Mouse (Mus musculus) lung, postnatal 36 days (tissue): ENCODE results near the gene Btnl6.
"Not testable (repeated sequence)": the region's sequence is repeated elsewhere in the genome, so short reads cannot be mapped to it uniquely, and the experiment has no call there.

Source experiments
- DNase-seq: peaks from one replicate; pipeline ENCODE4 v3.0.0; 2022; ENCODE audit warnings: mixed read lengths

Gene Btnl6

GRCm38 (mm10) chr17:34517252-34517651 is at the start of gene Btnl6:
TSS of gene Btnl6 (minus strand) at chr17:34517352.
- DNase-seq = no peak

GRCm38 (mm10) chr17:34564796-34565195 is 47.6 kb upstream of the Btnl6 start:
- DNase-seq = peak; percentile 81

GRCm38 (mm10) chr17:34564003-34564421 is 46.9 kb upstream of the Btnl6 start, which contains the start of gene Notch4:
TSS of gene Notch4 (plus strand) at chr17:34564268.
- peak; percentile 88 for DNase-seq

DNA sequence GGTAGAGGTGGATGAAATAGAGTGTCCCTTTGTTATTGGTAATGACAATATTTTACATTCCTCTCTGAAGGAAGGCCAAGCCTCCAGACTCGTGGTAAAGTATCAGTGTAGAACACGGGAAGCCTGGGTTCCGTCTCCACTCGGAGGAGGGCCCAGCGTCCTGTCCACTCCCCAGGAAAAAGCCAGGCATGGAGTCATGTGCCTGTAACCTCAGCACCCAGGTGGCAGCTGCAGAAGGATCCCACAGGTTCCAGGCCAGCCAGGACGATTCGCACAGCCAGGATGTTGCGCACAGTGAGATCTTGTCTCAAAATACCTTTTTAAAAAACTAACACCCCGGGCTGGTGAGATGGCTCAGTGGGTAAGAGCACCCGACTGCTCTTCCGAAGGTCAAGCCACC is 46.2 kb upstream of the Btnl6 start:
- no peak for DNase-seq

- no peak for DNase-seq
Measured at GRCm38 (mm10) chr17:34562595-34562994, 45.4 kb upstream of the Btnl6 start.

- peak; percentile 35 for DNase-seq
Measured at GRCm38 (mm10) chr17:34561200-34561599, 44.0 kb upstream of the Btnl6 start.

- no peak for DNase-seq
Measured at GRCm38 (mm10) chr17:34560438-34560837, 43.3 kb upstream of the Btnl6 start.

DNA sequence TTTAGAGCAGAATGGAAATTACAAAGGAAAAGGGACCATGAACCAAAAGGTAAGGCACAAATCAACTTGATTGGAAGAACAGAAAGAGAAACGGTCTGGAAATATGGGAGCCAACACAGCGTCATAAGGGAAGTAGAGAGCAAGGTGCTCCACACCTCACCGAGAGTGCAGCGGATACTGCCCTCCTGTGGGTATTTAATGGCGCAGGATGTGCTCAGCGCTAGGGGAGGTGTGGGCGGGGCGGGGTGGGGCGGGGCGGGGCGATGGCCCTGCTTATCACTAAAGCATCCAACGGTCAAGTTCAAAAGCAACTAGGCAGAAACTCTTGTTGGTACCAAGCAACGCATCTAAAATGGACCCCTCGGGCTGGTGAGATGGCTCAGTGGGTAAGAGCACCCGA is 42.7 kb upstream of the Btnl6 start:
- DNase-seq = no peak

DNA sequence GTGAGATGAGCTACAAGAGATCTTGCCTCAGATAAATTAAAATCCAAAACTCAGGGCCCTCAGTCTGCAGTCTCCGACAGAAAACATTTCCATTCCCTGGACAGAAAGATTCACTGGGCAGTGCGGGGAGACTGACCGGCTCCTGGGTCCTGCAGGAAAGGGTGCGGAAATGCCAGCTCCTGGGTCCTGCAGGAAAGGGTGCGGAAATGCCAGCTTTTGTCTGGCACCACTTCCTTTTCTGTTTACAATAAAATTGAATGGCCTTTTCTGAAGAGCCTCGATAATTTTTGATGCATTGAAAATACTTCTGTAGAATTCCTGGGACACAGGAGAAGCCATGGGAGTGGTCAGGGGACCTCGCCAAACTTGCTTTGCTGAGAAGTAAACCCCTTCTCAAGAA is 42.0 kb upstream of the Btnl6 start:
- DNase-seq = peak; percentile 44

DNA sequence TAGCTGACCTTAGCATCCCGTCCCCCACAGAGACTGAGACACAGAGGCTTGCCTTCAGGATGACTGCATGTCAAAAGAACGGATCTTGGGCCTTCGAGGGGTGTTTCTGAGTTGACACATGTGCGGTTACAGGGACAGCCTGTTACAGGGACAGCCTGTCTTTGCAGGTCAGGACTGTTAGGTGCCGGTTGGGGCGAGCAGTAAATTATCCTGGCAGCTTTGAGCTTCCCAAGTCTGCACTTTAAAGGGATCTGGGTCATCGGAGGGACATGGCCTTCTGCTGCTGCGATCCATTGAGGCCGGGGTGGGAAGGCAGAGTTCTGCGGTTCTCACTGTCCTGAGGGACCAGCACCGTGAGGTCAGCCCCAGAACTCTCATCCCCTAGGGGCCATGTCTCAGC is 40.3 kb upstream of the Btnl6 start:
- DNase-seq = no peak

- DNase-seq = no peak
Measured at GRCm38 (mm10) chr17:34556406-34556805, 39.3 kb upstream of the Btnl6 start.

DNA sequence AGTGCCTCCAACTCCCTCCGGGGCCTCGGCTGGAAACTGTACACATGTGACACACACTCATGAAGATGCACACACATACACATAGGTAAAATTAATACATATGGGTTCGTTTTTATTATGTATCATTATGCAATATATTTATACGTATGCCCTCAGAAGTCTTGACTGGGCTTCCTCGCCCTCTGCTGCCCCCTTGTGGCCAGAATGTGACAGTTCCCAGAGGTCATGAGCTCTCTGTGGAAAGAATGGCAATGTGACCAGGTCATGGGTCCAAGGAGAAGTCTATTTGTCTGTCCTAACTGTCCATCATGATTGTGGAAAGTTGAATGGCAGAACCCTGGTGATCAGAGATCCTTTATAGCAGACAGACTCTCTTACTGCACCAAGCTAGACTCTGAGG is 38.3 kb upstream of the Btnl6 start:
- DNase-seq = peak; percentile 93

DNA sequence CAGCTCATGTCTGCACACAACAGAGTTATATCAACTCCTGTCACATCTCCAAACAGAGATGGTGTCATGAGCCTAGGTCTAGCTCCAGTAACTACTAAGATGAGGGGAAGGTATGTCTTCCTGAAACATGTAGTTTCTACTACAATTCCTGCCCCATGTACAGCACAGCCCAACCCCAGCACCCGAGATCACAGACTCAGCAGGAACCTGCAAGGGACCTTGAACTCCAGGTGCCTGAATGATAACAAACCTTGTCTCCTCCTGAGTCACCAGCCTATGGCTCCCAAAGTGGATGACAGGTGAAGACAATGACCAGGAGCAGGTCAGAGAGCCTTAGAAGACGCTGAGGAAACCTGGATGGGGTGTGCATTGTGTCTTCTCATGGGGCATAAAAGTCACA is 32.7 kb upstream of the Btnl6 start:
- no peak for DNase-seq

- DNase-seq = no peak
Measured at GRCm38 (mm10) chr17:34549156-34549555, 32.0 kb upstream of the Btnl6 start.

GRCm38 (mm10) chr17:34547601-34548000 is 30.4 kb upstream of the Btnl6 start:
- DNase-seq = no peak

DNA sequence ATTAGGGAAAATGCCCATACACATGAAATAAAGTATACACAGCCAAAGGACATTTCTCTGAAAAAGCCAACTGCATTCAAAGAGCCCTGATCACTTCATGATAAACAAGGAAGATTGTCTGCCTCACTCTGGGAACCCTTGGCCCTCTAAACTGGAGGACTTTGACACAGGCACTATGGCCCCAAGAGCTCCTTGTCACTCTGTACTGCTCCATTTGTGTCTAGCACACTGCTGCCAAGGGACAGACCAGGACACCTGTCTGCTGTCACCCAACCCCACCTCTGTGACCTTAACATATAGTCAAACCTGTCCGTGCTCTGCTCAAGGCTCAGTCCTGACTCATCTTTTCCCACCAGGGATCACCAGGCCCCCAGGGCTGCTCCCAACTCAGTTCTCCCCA is 29.6 kb upstream of the Btnl6 start:
- no peak for DNase-seq

DNA sequence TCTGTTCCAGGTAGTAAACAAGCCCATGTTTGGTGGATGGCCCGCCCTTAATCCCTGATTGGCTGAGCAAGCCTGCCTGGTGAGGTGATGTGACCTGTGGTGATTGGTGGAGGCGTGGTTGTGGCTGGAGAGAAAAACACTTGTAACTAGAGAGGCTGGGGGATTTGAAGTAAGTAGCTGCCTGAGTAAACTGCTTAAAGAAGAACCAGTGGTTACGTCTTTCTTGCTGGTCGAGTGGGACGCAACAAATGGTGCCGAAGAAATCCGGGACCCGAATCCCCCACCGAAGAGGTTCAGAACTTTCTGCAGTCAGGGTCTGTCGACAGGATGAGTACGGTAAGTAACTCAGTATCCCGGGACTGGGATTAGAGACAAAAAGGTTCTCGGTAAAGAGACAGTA is 26.4 kb upstream of the Btnl6 start:
- DNase-seq = not testable (repeated sequence)

DNA sequence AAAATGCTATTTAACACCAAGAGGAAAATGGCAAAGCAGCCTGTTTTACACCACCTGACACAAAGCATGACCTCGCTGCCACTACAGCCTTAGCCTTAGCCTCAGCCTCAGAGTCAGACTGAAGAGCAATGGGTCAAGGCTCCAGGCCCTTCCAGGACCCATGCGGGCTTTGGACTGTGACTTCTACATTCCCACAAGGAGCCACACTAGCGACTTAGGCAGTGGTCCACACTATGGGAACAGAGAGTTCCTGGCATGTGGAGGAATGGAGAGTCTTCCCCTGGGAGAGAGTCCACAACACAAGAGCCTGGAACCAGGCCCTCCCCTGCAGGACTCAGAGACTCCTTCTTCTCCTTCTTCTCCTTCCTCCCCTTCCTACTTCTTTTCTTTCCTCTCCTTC is 15.5 kb upstream of the Btnl6 start:
- DNase-seq = no peak

DNA sequence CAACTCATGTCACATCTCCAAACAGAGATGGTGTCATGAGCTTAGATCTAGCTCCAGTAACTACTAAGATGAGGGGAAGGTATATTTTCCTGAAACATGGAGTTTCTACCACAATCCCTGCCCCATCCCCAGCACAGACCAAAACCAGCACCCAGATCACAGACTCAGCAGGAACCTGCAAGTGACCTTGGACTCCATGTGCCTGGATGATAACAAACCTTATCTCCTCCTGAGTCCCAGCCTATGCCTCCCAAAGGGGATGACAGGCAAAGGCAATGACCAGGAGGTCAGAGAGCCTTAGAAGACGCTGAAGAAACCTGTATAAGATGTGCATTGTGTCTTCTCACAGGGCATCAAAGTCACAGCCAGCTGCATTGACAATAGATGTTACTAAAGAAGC is 1.8 kb upstream of the Btnl6 start:
- DNase-seq = no peak

- not testable (repeated sequence) for DNase-seq
Measured at GRCm38 (mm10) chr17:34518571-34518970, 1.4 kb upstream of the Btnl6 start.

GRCm38 (mm10) chr17:34517795-34518194 is 643 bp upstream of the Btnl6 start:
- DNase-seq = no peak

DNA sequence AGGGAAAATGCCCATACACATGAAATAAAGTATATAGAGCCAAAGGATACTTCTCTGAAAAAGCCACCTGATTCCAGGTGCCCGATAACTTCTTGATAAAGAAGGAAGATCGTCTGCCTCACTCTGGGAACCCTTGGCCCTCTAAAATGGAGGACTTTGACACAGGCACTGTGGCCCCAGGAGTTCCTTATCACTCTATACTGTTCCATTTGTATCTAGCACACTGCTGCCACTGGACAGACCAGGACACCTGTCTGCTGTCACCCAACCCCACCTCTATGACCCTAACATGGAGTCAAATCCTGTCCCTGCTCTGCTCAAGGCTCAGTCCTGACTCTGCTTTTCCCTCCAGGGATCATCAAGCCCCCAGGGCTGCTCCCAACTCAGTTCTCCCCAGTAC is 638 bp downstream of the Btnl6 start:
- no peak for DNase-seq

DNA sequence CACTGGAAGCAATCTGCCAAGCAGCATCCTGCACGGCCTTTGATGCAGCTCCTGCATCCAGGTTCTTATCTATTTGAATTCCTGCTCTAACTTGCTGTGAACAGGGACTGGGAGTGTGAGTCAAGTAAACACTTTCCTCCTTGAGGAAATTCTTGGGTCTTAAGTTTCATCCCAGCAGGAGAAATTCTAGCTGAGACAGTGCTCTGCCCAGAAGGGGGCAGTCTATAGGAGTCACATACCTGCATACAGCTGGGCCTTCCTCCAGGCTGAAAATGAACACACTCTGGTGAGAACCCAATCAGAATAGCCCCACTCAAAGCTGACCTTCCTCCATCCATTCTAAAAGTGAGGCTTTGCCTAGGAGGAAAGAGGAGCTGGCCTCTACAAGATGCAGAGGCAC is 5.4 kb downstream of the Btnl6 start:
- peak; percentile 41 for DNase-seq

- no peak for DNase-seq
Measured at GRCm38 (mm10) chr17:34507591-34507990, 9.6 kb downstream of the Btnl6 start.

GRCm38 (mm10) chr17:34497726-34498125 is 19.4 kb downstream of the Btnl6 start:
- not testable (repeated sequence) for DNase-seq

- DNase-seq = not testable (repeated sequence)
Measured at GRCm38 (mm10) chr17:34497319-34497718, 19.8 kb downstream of the Btnl6 start.
